Mouse (Mus musculus): ENCODE measurements around the gene Esr1.
"Not testable (repeated sequence)": the region's sequence is repeated elsewhere in the genome, so short reads cannot be mapped to it uniquely, and the experiment has no call there.

Gene Esr1

DNA sequence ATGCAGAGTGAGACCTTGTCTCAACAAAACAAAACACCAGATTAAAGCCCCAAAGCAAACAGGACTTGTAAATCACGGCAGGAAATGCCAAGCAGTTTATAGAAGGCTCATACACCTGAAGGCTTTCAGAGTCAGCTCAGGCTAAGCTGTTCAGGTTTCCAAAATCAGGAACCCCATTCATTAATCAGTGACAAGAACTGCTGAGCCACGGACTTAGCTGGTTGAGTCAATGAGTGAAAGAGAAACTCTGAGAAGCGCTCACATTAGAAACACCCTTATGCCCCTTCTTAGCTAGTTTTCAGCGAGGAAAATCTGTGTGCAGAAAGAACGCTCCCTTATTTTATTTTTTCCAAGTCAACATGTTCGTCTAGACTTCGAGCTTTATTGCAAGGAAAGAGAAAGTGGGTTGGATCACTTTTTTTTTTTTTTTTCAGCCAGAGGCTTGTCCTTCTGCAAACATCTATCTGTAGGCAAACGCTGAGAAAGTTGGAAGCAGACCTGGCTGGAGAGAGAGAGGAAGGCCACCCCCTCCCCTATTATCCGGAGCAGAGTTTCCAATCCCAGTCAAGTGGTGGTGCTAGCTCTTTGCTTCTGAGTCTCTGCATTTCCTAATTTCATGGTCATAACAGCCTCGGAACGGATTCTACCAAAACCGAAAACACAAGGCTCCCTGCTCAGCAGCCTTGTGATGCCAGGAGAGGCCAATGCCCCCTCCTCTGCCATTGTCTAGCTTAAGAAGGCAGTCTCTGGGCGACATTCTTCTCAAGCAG lies at the start of gene Esr1:
Gene Esr1, plus strand, starts transcription at position 208 of the 770 bp plus-strand sequence.
- peak in 1 of 2 experiments; percentile 27 for DNase-seq

DNA sequence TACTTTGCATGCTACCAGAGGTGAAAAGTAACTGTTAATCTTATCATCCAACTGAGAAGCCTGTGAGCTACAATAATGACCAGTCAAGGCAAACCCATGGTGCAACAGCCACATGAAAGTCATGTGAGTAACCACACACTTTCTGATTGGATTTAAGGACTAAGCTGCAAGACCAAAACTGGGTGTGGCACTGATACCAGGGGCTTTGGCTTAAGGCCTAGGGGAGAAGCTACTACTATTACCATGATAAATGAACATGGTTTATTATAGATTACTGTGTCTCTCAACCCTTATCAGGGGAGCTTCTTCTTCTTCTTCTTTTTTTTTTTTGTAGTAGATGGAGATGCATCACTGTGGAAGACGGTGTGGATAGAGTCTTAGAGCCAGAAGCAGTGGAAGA lies 46.2 kb upstream of the Esr1 start:
- no peak for DNase-seq

DNA sequence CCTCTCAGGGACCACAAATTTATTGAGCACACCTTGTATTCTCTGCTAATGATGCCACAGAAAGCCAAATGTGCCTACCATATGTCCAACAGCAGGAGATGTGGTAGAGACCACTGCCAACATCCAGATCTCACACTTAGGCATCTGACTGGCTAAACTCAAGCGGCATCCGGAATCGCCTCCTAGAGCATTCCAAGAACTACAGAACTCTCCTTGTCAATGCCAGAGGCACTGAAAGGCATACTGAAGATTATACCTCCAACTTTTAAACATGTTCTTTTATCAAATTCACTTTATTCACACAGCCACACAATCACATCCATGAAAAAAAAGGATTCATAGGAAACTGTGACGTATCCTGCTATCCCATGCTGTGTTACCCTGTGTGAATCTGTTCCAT lies 40.6 kb upstream of the Esr1 start:
- DNase-seq: peak; percentile 37 to 39

DNA sequence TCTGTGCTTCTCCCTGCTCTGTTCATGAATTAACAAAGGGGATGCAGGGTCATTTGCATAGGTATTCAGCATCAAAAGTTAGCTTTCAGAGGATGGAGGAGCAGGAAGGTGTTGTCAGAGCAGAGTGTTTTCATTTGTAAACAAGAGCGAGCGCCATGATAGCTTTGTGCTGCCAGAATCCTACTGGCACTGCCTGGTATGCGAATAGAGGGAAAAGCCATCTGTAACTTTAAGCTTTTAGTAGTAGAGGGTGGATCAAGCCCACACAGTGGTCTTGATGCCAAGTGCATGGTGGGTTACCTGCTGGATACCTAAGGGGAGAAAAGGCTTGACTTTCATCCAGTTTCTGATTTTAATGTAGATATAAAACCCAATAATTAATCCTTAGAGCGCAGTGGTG lies 40.1 kb upstream of the Esr1 start:
- peak; percentile 64 to 68 for DNase-seq

DNA sequence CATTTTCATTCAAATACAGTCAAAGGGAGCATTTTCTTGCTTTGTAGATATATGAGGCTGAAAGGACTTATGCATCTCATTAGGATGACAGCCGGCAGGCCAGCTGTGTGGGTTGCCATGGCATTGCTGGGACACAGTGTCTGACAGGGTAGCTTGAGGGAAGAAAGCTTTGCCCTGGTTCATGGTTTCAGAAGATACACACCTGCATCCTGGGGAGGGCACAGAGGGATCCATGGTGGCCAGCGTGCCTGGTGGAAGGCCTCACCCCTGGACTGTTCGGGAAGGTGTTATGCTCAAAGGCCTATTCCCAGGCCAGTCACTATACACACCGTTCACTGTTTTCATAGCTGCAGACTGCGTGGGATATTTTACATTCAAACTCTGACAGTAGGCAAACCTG lies 29.5 kb upstream of the Esr1 start:
- DNase-seq: no peak

DNA sequence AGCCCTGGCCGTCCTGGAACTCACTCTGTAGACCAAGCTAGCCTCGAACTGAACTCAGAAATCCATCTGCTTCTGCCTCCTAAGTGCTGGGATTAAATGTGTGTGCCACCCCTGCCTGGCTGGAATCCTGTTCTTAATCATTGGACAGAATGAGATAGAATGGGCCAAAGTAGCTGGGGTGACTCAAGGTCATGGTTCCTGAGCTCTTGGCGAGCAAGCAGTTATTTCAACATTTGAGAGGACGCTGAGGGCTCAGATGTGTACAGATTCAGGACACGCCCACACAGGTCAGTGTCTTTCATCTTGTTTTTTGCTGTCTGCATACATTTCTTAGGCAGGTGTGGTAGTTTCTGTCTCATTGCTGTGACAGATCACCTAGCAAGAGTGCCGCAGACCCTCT lies 24.7 kb upstream of the Esr1 start:
- DNase-seq: no peak

DNA sequence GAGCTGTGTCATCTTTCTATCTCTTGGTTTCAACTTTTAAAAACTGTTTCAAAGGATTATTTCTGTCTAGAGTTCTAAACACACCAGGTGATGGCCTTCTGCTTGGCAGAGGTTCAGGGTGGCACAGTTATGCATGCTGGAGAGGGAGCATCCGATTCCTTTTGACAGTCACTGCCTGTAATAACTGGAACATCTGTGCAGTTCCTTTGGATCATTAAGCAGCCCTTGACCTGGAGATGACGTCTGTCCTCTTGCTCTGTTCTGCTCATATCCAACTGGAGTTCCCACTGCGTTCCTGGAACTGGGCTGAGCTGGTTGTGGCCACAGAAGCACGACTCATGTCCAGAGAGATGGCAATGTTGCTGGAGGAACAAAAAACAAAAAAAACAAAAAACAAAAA lies 21.8 kb upstream of the Esr1 start:
- DNase-seq: peak; percentile 24 to 39

DNA sequence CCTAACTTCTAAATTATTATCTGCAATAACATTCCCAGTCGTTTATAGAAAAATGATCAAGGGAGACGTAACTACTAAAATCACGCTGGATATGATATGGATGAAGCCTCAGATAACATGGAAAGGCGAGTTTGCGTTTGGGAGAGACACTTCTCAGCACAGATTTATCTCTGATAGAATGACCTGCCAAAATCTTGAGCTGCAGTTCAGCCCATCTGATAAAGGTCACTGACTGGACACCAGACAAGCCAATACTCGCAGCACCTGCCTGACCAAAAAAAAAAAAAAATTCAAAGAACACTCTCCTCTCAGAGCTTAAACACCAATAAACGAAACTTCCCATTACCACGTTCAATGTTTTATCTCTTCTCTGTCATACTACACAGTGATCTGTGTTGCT lies 20.4 kb upstream of the Esr1 start:
- no peak for DNase-seq

DNA sequence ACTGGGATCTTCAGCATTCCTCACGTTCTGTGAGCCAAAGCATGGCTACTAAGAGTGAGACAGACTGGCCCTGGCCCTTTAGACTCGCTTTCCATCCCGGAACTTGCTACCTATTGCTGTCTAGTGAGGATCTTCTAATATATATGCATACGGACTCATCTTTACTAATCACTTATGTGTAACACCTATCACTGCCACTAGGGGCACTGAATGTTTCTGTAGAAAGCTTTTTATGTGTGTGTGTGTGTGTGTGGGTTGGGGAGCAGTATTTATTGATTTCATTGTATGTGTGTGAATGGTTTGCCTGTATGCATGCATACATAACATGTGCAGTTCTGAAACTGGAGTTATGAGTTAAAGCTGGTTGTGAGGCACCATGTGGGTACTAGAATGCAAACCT lies 17.6 kb upstream of the Esr1 start:
- DNase-seq: peak; percentile 29 to 57

DNA sequence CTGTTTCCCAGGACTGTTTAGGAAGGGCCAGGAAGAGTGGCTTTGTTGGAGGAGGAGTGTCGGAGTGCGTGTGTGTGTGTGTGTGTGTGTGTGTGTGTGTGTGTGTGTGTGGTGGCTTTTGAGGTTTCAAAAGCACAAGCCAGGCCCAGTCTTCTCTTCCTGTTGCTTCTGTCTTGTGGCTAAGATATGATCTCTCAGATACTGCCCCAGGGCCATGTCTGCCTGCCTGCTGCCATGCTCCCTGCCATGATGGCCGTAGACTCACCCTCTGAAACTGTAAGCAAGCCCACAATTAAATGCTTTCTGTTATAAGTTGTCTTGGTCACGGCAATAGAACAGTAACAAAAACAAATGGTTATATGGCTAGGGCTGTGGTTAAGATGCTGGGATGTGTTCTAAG lies 14.2 kb upstream of the Esr1 start:
- no peak for DNase-seq

DNA sequence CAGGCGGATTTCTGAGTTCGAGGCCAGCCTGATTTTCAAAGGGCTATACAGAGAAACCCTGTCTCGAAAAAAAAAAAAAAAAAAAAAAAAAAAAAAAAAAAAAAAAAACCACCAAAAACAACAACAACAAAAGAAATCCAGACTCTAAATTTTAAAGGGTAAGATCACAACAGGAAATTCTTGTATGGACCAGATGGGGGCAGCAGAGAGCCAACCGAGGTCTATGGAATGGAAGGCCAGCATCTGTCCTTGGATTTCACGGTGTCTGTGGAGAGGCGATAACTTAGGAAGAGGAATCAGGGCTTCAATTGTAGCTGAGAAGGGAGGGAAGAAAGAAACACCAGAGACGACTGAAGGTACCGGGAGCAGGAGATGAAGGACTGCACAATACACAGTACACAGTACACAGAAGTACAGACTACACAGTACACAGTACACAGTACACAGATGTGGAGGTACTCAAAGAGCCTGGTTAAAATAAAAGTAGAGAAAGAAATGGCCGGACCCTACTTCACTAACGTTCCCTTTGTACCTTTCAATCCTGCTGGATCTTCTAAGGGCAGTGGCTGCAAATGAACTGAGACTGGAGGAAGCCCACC lies 13.1 kb upstream of the Esr1 start:
- DNase-seq: peak; percentile 83 to 87

DNA sequence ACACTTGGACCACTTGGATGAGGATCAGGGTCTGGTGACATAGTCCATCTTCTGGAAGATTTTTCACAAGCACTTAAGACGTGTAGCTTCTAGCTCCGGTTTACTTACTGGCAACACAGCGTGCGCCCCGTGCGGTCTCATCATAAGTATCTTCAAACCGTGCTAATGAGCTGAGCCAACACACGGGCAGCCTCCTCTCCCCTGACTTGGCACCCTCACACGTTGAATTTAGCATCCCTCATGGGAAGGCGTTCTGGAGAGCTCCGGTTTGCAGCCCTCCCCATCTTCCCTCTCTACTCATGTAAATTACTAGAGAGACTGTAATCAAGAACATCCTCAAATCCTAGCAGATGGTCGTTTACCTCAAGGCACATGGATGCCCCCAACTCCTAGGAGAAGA lies 12.5 kb upstream of the Esr1 start:
- peak; percentile 36 to 38 for DNase-seq

DNA sequence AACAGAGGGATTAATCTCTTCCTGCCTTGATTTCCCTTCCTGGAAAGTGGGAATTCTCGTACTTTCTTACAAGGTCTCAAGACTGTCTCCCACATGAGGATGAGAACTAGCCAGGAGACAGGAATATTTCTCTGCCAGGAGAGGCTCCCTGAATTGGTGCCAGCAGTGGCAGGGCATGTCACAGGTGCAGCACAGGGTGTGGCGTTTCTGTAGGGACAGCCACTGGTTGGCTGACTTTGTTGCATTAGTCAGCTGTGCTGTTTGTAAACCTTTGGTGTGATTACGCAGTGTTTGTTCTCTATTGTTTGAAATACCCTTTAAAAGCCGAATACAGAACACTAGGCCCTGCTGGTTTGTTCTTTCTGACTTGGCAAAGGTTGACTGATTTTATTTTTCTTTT lies 11.8 kb upstream of the Esr1 start:
- DNase-seq: peak; percentile 42 to 51

DNA sequence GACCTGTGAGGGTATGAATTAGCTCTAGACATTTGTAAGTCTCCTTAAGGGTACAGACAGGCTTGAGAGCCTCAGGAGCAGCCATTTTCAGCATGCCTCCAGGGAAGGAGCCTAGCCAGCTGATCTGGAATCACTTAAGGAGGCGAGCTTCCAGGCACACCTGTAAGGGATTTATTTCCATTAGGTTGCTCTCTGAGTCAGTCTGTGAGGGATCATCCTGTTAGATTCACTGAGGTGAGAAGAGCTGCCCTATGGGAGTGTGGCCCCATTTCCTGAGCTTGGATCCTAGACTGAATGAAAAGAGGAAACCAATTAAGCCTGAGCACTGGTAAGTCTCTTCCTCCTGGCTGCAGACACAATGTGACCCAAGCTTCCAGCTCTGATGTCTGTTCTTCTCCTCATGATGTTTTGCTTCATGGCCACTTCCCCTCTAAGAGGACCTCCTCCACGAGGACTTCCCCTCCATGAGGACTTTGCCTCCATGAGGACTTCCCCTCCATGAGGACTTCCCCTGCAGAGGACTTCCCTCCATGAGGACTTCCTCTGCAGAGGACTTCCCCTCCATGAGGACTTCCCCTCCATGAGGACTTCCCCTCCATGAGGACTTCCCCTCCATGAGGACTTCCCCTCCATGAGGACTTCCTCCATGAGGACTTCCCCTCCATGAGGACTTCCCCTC lies 10.5 kb upstream of the Esr1 start:
- DNase-seq: no peak

DNA sequence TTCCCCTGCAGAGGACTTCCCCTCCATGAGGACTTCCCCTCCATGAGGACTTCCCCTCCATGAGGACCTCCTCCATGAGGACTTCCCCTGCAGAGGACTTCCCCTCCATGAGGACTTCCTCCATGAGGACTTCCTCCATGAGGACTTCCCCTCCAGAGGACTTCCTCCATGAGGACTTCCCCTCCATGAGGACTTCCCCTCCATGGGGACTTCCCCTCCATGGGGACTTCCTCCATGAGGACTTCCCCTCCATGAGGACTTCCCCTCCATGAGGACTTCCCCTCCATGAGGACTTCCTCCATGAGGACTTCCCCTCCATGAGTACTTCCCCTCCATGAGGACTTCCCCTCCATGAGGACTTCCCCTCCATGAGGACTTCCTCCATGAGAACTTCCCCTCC lies 9.8 kb upstream of the Esr1 start:
- DNase-seq: not testable (repeated sequence)

DNA sequence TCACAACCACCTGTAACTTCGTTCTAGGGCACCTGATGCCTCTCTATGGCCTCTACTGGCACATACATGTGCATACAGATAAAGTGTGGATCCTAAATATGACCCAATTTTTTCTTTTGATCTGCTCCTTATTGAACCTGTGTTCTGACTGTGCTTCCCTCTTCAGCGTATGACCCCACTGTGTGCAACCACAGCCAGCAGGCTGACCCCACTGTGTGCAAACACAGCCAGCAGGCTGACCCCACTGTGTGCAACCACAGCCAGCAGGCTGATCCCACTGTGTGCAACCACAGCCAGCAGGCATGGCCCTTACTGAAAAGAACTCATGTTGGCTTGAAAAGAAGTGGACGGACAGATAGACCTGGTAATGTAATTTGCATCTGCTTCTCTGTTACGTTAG lies 8.9 kb upstream of the Esr1 start:
- no peak for DNase-seq

DNA sequence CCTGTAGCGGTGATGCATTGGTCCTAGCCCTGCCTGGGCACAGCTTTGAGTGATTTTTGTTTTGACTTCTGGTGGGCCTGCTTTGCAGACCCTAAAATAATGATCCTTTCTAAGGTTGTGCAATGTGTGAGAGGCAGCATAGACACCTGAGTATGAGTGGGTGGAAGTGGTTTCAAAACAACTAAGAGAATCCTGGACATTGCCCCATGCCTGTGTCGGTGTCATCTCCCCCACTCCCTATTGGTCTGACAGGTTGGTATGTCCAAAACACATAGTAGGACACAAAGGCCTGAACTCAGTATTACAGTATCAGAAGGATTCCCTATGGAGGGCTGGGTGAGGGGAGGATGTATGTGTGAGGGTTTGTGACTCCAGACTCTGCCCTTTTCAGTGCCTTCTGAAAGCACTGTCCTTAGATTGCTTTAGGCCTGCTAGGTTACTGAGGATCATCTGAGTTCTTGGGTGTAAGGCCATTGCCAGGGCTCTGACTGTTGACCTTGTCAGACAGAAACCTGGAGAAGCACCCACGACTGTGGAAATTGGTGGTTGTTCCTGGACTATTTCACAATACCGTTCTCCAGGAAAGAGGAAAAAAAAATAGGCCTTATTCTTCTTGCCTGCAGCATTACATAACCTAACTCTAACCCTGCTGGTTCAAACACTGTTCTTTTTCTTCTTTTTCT lies 6.7 kb upstream of the Esr1 start:
- DNase-seq: no peak

DNA sequence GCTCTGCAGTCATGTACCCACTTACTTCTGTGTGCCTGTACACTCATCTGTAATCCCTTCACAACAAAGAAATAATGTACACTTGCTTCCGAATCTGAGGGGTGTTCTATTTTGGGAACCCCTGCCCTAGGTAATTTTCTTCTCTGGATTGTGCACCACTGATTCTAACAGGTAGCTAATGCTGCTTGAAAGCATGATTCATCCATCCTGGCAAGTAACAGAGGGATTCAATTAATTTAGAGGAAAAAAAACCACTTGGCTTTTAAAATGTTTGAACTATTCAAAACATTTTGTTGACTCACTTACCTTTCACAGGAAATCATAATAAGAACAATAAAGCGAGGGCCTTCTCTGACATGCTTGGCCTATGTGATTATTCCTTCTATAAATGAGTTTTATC lies 1.2 kb upstream of the Esr1 start:
- DNase-seq: no peak

DNA sequence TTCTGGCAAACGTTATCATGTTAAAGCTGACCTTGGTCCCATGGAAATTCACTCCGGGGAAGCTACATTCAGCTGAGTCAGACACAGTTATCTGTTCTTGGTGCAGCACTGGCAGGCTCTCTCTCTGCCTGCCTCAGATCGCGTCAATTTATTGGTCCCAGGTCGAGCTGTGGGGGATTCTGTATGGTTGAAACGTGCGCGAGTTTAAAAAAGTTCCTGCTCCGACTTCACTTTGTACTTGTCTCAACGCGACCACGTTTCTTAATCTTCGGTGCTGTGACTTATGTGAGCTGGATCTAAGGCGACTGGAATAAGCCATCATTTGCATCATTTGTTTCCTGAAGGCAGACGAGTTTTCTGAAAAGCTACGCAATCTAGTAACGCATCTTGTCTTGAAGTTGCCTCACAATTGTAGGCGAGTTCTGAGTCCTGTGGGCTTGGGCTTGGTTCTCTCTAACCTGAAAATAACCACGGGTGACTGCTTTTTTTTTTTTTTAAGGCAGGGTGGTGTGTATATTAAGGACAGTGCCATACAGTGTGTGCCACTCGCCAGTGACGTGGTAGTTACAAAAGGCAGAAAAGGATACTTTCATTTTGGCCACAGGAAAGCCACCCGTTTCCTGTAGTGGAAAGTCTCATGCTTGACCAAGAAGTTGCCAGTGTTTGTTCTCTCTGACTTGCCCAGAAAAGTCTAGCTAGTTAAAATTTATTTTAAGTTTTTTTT lies 1.1 kb downstream of the Esr1 start:
- no peak for DNase-seq

DNA sequence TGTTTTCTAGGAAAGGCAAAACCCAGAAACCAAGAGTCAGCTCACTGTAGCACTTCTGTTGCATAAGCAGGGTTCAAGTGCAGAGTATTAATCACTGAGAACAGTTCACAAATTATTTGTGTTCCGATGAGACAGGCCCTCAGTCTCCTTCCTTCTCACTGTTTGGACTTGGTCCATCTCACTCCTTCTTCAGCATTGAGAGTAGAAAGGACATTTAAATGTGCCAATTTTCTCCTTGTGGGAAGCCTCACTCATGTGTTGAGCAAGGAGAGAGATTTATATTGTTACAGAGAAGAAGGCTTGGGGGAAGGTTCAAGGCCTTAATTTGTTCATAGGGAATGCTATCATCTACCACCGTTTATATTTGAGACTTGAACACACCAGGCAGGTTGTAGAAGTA lies 6.6 kb downstream of the Esr1 start:
- no peak for DNase-seq

DNA sequence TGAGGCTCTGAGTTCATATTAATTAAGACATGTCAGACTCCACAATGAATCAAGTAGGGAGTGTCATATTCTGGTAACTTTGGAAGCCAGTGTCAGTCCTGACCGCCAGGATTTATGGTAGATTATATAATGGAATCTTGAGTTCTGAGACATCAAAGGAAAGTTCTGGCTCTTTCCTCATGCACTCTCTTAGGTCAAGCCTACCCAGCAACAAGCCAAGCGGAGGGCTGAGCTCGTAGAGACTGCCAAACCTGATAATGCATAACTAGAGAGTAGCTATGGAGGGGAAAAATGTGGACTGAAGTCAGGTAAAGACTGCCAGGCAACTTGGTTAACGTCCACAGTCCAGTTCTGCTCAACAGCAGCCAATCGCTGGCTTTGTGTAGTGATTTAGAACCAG lies 7.3 kb downstream of the Esr1 start:
- no peak for DNase-seq

DNA sequence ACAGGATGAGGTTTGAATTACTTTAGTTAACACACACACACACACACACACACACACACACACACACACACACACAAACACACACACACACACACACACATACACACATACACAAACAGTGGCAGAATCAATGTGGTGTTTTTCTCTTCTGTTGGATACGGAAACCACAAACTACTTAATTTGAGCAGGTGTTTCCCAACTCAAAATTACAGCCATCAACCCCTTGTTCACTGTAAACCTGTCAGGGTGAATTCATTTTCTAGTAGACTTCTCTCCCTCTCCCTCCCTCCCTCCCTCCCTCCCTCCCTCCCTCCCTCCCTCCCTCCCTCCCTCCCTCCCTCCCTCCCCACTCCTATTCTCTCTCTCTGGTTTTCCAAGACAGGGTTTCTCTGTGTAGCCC lies 8.0 kb downstream of the Esr1 start:
- not testable (repeated sequence) for DNase-seq
